Mouse (Mus musculus): ENCODE results near the gene Nrxn1.

Gene Nrxn1

DNA sequence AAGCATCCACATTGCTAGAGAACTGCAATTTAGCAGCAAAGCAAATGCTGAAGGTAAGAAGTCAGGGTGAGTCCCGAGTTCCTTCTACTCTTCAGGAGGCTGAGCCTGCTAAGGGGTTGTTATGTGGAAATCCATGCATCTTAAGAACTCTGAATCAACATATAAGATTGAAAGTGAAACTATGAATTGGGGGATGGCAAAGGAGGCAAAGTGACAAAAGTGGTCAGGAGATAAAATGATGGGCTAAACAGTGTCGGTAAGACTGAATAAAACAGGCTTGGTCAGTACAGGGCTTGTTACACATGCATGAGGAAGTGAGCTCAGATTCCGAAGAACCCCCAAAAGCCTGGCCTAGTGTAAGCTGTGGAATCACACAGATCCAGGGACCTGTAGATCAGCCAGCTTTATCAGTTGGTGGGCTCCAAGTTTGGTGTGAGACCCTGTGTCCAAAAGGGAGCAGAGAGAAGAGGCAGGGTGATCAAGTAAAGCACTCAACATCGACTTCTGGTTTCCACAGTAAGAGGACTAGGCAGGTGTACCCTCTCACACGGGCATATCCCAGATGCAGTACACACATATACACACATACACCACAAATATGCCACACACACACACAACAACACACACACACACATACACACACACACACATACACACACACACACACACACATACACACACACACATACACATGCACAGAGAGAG lies 85.3 kb downstream of the Nrxn1 start:
- no peak for TF ChIP-seq GATA4 (IDR thresholded peaks at IDR 0.05; ENCODE audit: insufficient replicate concordance, low read length)

- no peak for TF ChIP-seq GATA4 (IDR thresholded peaks at IDR 0.05; ENCODE audit: insufficient replicate concordance, low read length)
These were observed 92.5 kb downstream of the Nrxn1 start for GRCm38 (mm10) chr17:91000389-91000788.

- TF ChIP-seq GATA4 (IDR thresholded peaks at IDR 0.05; ENCODE audit: insufficient replicate concordance, low read length): no peak
These were observed 93.2 kb downstream of the Nrxn1 start for GRCm38 (mm10) chr17:90999667-91000154.

DNA sequence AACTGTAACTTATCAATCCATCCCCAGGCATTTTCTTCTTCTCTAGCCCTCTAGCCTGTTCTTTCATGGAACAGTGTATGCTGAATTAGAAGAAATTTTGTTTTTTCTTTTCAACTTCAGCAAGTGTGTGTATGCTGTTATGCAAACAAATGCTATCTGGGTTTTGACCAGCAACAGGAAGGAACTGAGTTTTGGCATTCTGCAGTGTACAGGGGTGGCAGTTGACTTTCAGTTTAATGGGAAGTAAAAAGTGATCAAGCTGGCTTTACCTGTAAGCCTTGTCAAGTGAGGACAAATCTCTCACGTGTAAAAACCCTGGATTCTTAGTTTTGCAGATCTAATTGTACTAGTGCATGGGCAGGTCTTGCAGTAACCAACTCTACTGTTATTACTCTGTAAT lies 95.2 kb downstream of the Nrxn1 start:
- TF ChIP-seq GATA4 (IDR thresholded peaks at IDR 0.05; ENCODE audit: insufficient replicate concordance, low read length): no peak

DNA sequence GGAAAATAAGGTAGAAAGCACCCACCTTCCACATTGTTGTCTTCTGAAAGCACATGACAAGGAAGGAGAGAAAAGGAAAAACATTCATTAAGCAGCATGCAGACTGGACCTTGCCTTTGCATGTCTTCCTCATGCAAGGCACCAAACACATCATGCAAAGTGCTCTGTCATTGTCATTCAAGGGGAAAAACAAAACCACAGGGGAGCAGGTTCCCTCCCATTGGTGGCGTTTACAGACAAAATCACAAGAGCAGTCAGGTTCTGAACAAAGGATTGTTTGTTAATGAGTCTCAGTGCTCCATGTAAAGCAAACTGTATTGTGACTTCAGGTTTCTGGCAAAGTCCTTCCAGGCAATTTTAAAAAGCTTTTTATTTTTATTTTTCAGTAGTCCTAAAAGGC lies 97.4 kb downstream of the Nrxn1 start:
- no peak for TF ChIP-seq GATA4 (IDR thresholded peaks at IDR 0.05; ENCODE audit: insufficient replicate concordance, low read length)

GRCm38 (mm10) chr17:90994247-90994646 lies 98.6 kb downstream of the Nrxn1 start:
- TF ChIP-seq GATA4 (IDR thresholded peaks at IDR 0.05; ENCODE audit: insufficient replicate concordance, low read length): no peak

DNA sequence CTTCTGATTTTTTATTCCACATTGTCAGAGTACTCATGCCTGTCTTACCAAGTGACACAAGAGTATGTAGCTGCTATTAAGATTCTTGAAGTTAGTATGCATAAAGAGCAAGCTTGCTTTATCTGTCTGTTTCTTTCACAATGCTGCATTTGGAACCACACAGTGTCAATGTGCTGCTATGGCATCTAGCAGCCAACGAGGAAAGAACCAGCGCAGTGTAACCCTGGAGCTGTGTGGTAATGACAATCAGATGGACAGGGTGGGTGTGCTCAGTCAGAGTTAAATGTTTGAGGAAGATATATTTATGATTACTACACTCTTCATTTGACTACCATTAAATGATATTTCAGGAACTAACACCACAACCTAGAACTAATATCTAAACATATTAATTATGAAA lies 102.1 kb downstream of the Nrxn1 start:
- no peak for TF ChIP-seq GATA4 (IDR thresholded peaks at IDR 0.05; ENCODE audit: insufficient replicate concordance, low read length)

GRCm38 (mm10) chr17:90962904-90963531 lies 129.9 kb downstream of the Nrxn1 start:
- no peak for TF ChIP-seq GATA4 (IDR thresholded peaks at IDR 0.05; ENCODE audit: insufficient replicate concordance, low read length)

- TF ChIP-seq GATA4 (IDR thresholded peaks at IDR 0.05; ENCODE audit: insufficient replicate concordance, low read length): no peak
These were observed 137.7 kb downstream of the Nrxn1 start for GRCm38 (mm10) chr17:90955221-90955620.

DNA sequence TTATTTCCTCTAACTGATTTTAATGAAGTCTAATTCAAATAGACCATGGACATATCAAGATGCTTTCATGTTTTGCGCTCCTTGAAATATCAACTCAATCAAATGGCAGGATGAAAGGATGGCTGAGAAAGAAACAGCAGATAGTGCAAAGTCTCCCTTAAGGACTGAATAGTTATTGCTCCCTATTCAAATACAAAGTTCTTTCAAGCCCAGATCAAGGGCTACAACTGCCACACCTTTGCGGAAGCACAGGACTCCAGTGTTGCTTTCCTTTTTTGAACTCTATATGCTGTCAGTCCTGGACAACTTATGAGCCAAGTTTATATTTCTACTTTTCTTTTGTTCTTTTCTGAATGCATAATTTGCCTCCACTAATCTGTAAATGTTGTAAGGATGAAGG lies 157.9 kb downstream of the Nrxn1 start:
- no peak for TF ChIP-seq GATA4 (IDR thresholded peaks at IDR 0.05; ENCODE audit: insufficient replicate concordance, low read length)

DNA sequence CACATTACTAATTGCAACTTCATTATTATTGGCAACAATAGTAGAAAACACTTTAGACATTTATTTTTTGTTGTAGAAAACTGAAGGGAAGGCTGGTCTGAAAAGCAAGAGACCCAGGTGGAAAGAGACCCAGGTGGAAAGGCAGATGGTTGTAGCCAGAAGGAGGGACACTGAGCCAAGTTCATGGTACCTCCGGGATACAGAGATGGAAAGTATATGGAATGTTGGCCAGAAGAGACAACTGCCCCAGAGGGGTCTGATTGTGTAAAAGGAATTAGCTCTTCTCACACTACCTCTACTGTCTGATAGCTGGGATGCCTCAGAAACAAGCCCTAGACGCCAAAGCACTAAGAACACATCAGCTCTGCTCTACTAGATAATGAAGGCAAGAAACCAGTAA lies 179.6 kb downstream of the Nrxn1 start:
- no peak for TF ChIP-seq GATA4 (IDR thresholded peaks at IDR 0.05; ENCODE audit: insufficient replicate concordance, low read length)

GRCm38 (mm10) chr17:90912746-90913145 lies 180.1 kb downstream of the Nrxn1 start:
- TF ChIP-seq GATA4 (IDR thresholded peaks at IDR 0.05; ENCODE audit: insufficient replicate concordance, low read length): no peak

- TF ChIP-seq GATA4 (IDR thresholded peaks at IDR 0.05; ENCODE audit: insufficient replicate concordance, low read length): no peak
These were observed 180.5 kb downstream of the Nrxn1 start for GRCm38 (mm10) chr17:90912341-90912740.

GRCm38 (mm10) chr17:90906118-90907093 lies 186.5 kb downstream of the Nrxn1 start:
- no peak for TF ChIP-seq GATA4 (IDR thresholded peaks at IDR 0.05; ENCODE audit: insufficient replicate concordance, low read length)

- no peak for TF ChIP-seq GATA4 (IDR thresholded peaks at IDR 0.05; ENCODE audit: insufficient replicate concordance, low read length)
These were observed 187.7 kb downstream of the Nrxn1 start for GRCm38 (mm10) chr17:90905143-90905542.
